Mouse (Mus musculus) liver, embryonic 14.5 days (tissue): Measurements from ENCODE around the gene Patj. TPM values are rescaled to one million over a fixed set of nuclear protein-coding genes. Genes with fewer than 3 reads are reported as not detected.
A peak's percentile ranks its signal among the peaks of the same experiment; 100 is the strongest.

ENCODE experiments used
- ATAC-seq: fragments of 200-750 bp; cut with Nextera tagmentation; 2 replicates; pipeline ENCODE4 v1.8.0; 2017; ENCODE audit warnings: moderate number of reproducible peaks, mild to moderate bottlenecking, moderate library complexity; ENCODE audit not compliant: insufficient read depth
- DNase-seq, 3 experiments: peaks; one replicate each; pipeline ENCODE4 v3.0.0-alpha.2; 2012 to 2013; ENCODE audit warnings: low read depth in 3 of 3, low spot score in 3 of 3
- H3K27ac ChIP-seq: fragments of 300-500 bp; sonication (generic); 2 replicates; pipeline ENCODE4 v1.5.1; 2014; ENCODE audit warnings: moderate library complexity, mild to moderate bottlenecking, control low read depth, inconsistent platforms
- H3K27me3 ChIP-seq: fragments of 300-500 bp; sonication (generic); 2 replicates; pipeline ENCODE4 v1.6.1; 2014; ENCODE audit warnings: mild to moderate bottlenecking, low read length, moderate library complexity; ENCODE audit not compliant: control insufficient read depth, insufficient read depth
- H3K36me3 ChIP-seq: fragments of 300-500 bp; sonication (generic); replicated peaks from 2 replicates; pipeline ENCODE4 v1.6.1; 2014; ENCODE audit warnings: low read depth; ENCODE audit not compliant: control insufficient read depth, insufficient read depth
- H3K4me1 ChIP-seq, 2 experiments: fragments of 200-500 bp in 1 of 2; fragments of 300-500 bp in 1 of 2; sonication (generic) in 1 of 2; replicated peaks; 2 replicates each; pipeline ENCODE4 v1.6.1; 2012 to 2014; ENCODE audit warnings: antibody characterized with exemption in 1 of 2, inconsistent platforms in 1 of 2, low read length in 1 of 2; ENCODE audit not compliant: control insufficient read depth in 2 of 2, insufficient read depth in 2 of 2
- H3K4me2 ChIP-seq: fragments of 300-500 bp; sonication (generic); 2 replicates; pipeline ENCODE4 v1.6.1; 2014; ENCODE audit warnings: low read depth, mild to moderate bottlenecking, control low read depth, moderate library complexity
- H3K4me3 ChIP-seq, 2 experiments: fragments of 200-500 bp in 1 of 2; fragments of 300-500 bp in 1 of 2; sonication (generic) in 1 of 2; 2 replicates each; pipeline ENCODE4 v1.5.1; 2012 to 2014; ENCODE audit warnings: low read depth in 2 of 2, low read length in 2 of 2, mild to moderate bottlenecking in 2 of 2, control low read depth in 1 of 2, inconsistent platforms in 1 of 2, moderate library complexity in 1 of 2; ENCODE audit not compliant: insufficient read depth in 1 of 2
- H3K9ac ChIP-seq: fragments of 300-500 bp; sonication (generic); replicated peaks from 2 replicates; pipeline ENCODE4 v1.6.1; 2014; ENCODE audit warnings: mild to moderate bottlenecking, control low read depth, moderate library complexity
- H3K9me3 ChIP-seq: fragments of 300-500 bp; sonication (generic); 2 replicates; pipeline ENCODE4 v1.6.1; 2016; ENCODE audit warnings: low read length, mixed read lengths; ENCODE audit not compliant: control insufficient read depth
- CTCF ChIP-seq: IDR thresholded peaks from 2 replicates; pipeline ENCODE4 v1.5.1; 2016; ENCODE audit warnings: antibody characterized with exemption, low read depth, control low read depth
- EP300 ChIP-seq: IDR thresholded peaks from 2 replicates; pipeline ENCODE4 v1.6.1; 2016; ENCODE audit warnings: antibody characterized with exemption, low read depth
- WGBS: fragments of 180-500 bp; shearing (Covaris S2); extraction: QIAGEN DNeasy Blood & Tissue Kit; methylation state at CpG from one replicate; pipeline ENCODE4 v1.1.7; 2014; ENCODE audit not compliant: insufficient replicate concordance; 5-methylcytosine and 5-hydroxymethylcytosine counted together
- polyA plus RNA-seq, 2 experiments: library from polyadenylated mRNA; depleted of rRNA in 1 of 2; stranded (reverse) in 1 of 2; unstranded in 1 of 2; fragments of >200 nt; fragmentation: Nextera tagmentation in 1 of 2; extraction: Ambion mirVana in 1 of 2; gene quantifications; 2 replicates each; pipeline versions ENCODE4 v1.2.1 to v1.2.3; 2012 to 2014

Gene Patj
- polyA plus RNA-seq, 2 experiments, result 1.1 to 1.6 TPM

GRCm38 (mm10) chr4:98465476-98465875 lies 69.9 kb downstream of the Patj start:
- Histone ChIP-seq H3K4me2 (no peak overlapping the region), H3K4me1 (no peaks in the 10 kb centered on the region), H3K27me3 (no peaks in the 10 kb centered on the region), H3K4me3 (no peak overlapping the region), H3K9ac (no peak overlapping the region), H3K36me3 (no peaks in the 10 kb centered on the region), H3K9me3 (no peaks in the 10 kb centered on the region), H3K27ac (no peak overlapping the region)
- 26% methylated on average over 1 of the region's 1 CpGs for WGBS
- TF ChIP-seq CTCF (no peak), EP300 (no peak)
- ATAC-seq, result no peak
- no peak for DNase-seq

GRCm38 (mm10) chr4:98465886-98466285 lies 70.3 kb downstream of the Patj start:
- H3K27me3 ChIP-seq, result no peaks in the 10 kb centered on the region
- H3K4me1 ChIP-seq, result no peaks in the 10 kb centered on the region
- DNase-seq, result no peak
- no peak for TF ChIP-seq EP300
- TF ChIP-seq CTCF, result no peak
- no peak overlapping the region for H3K4me2 ChIP-seq
- no peak overlapping the region for H3K9ac ChIP-seq
- no peaks in the 10 kb centered on the region for H3K36me3 ChIP-seq
- no peaks in the 10 kb centered on the region for H3K9me3 ChIP-seq
- no peak overlapping the region for H3K27ac ChIP-seq
- no peak for ATAC-seq
- H3K4me3 ChIP-seq, result no peak overlapping the region
- 43% methylated on average over 2 of the region's 2 CpGs for WGBS

- WGBS, result 31% methylated on average over 7 of the region's 7 CpGs
- TF ChIP-seq CTCF, result no peak
- Histone ChIP-seq H3K9me3 (no peaks in the 10 kb centered on the region), H3K4me3 (no peak overlapping the region), H3K27me3 (no peaks in the 10 kb centered on the region), H3K27ac (no peak overlapping the region), H3K9ac (no peak overlapping the region), H3K4me2 (no peak overlapping the region), H3K4me1 (no peaks in the 10 kb centered on the region), H3K36me3 (no peaks in the 10 kb centered on the region)
- ATAC-seq (no peak), DNase-seq (no peak)
Observed at GRCm38 (mm10) chr4:98471376-98471775, 75.8 kb downstream of the Patj start.

GRCm38 (mm10) chr4:98473491-98473890 lies 77.9 kb downstream of the Patj start:
- H3K9ac ChIP-seq, result no peak overlapping the region
- ATAC-seq (no peak), DNase-seq (no peak)
- 55% methylated on average over 3 of the region's 3 CpGs for WGBS
- H3K27me3 ChIP-seq, result no peaks in the 10 kb centered on the region
- no peaks in the 10 kb centered on the region for H3K4me1 ChIP-seq
- H3K27ac ChIP-seq, result no peak overlapping the region
- H3K9me3 ChIP-seq, result no peaks in the 10 kb centered on the region
- H3K4me3 ChIP-seq, result no peak overlapping the region
- H3K36me3 ChIP-seq, result no peaks in the 10 kb centered on the region
- no peak overlapping the region for H3K4me2 ChIP-seq
- TF ChIP-seq EP300 (no peak), CTCF (no peak)

- ATAC-seq (no peak), DNase-seq (no peak)
- Histone ChIP-seq H3K9ac (no peak overlapping the region), H3K4me3 (no peak overlapping the region), H3K36me3 (no peaks in the 10 kb centered on the region), H3K9me3 (no peaks in the 10 kb centered on the region), H3K4me2 (no peak overlapping the region), H3K27me3 (no peaks in the 10 kb centered on the region), H3K27ac (no peak overlapping the region), H3K4me1 (no peaks in the 10 kb centered on the region)
- 52% methylated on average over 3 of the region's 3 CpGs for WGBS
- TF ChIP-seq CTCF, result no peak
- TF ChIP-seq EP300, result no peak
Observed at GRCm38 (mm10) chr4:98478005-98478404, 82.4 kb downstream of the Patj start.

GRCm38 (mm10) chr4:98486475-98486874 lies 90.9 kb downstream of the Patj start:
- H3K4me2 ChIP-seq, result no peak overlapping the region
- no peaks in the 10 kb centered on the region for H3K9me3 ChIP-seq
- DNase-seq (peak in 2 of 3 experiments; percentile 17 to 22), ATAC-seq (peak; percentile 74)
- H3K27me3 ChIP-seq, result no peaks in the 10 kb centered on the region
- 19% methylated on average over 3 of the region's 3 CpGs for WGBS
- no peak for TF ChIP-seq CTCF
- peak; percentile 54 for TF ChIP-seq EP300
- no peaks in the 10 kb centered on the region for H3K4me1 ChIP-seq
- H3K36me3 ChIP-seq, result no peaks in the 10 kb centered on the region
- no peak overlapping the region for H3K9ac ChIP-seq
- no peak overlapping the region for H3K4me3 ChIP-seq
- no peak overlapping the region for H3K27ac ChIP-seq
